Mouse (Mus musculus) heart, adult 2 months (tissue): ENCODE measurements around the gene Scnn1a. TPM values are rescaled to one million over a fixed set of nuclear protein-coding genes. Genes with fewer than 3 reads are reported as not detected.
A peak's percentile ranks its signal among the peaks of the same experiment; 100 is the strongest.

Experiments
- DNase-seq, 2 experiments: peaks; one replicate each; pipeline ENCODE4 v3.0.0; 2021
- H3K27ac ChIP-seq: fragments of 200-600 bp; 2 replicates; pipeline ENCODE4 v1.8.1; 2022
- H3K27me3 ChIP-seq: fragments of 200-500 bp; 2 replicates; pipeline ENCODE4 v1.6.1; 2012; ENCODE audit warnings: mild to moderate bottlenecking, low read length, inconsistent platforms, mixed read lengths; ENCODE audit not compliant: control insufficient read depth, insufficient read depth
- H3K36me3 ChIP-seq: fragments of 200-500 bp; 2 replicates; pipeline ENCODE4 v1.6.1; 2012; ENCODE audit warnings: low read length, inconsistent platforms; ENCODE audit not compliant: control insufficient read depth, insufficient read depth
- H3K4me1 ChIP-seq: fragments of 200-500 bp; 2 replicates; pipeline ENCODE4 v1.6.1; 2011; ENCODE audit warnings: low read length; ENCODE audit not compliant: control insufficient read depth, insufficient read depth
- H3K4me3 ChIP-seq: fragments of 200-600 bp; 2 replicates; pipeline ENCODE4 v1.8.1; 2022
- H3K79me2 ChIP-seq: fragments of 200-500 bp; replicated peaks from 2 replicates; pipeline ENCODE4 v1.6.1; 2012; ENCODE audit warnings: mild to moderate bottlenecking, inconsistent platforms, low read length, moderate library complexity, mixed read lengths; ENCODE audit not compliant: control insufficient read depth, insufficient read depth
- H3K9ac ChIP-seq: fragments of 200-500 bp; 2 replicates; pipeline ENCODE4 v1.6.1; 2012; ENCODE audit warnings: low read depth, mild to moderate bottlenecking, control low read depth, inconsistent platforms, low read length, mixed read lengths
- CTCF ChIP-seq: fragments of 200-600 bp; IDR thresholded peaks from 2 replicates; pipeline ENCODE4 v1.8.1; 2022; ENCODE audit warnings: antibody characterized with exemption, mild to moderate bottlenecking, moderate library complexity
- EP300 ChIP-seq: fragments of 200-500 bp; IDR thresholded peaks from 2 replicates; pipeline ENCODE4 v1.6.1; 2011; ENCODE audit warnings: low read depth, low read length, control low read depth; ENCODE audit not compliant: insufficient read depth
- POLR2A ChIP-seq: fragments of 200-500 bp; IDR thresholded peaks from 2 replicates; pipeline ENCODE4 v1.6.1; 2011; ENCODE audit warnings: mild to moderate bottlenecking, low read depth, low read length, control low read depth; ENCODE audit not compliant: insufficient read depth
- WGBS: fragments of 180-500 bp; shearing (Covaris S2); methylation state at CpG from one replicate; pipeline ENCODE4 v1.1.7; 2018; 5-methylcytosine and 5-hydroxymethylcytosine counted together
- intact Hi-C: fragments of 180-260 bp; cut with DNase I; formaldehyde crosslinking; loops from one replicate; pipeline ENCODE4 v1.15.1; 2025
- polyA plus RNA-seq: library from polyadenylated mRNA; depleted of rRNA; stranded (reverse); fragments of >200 nt; gene quantifications from 2 replicates; pipeline ENCODE4 v1.2.3, GENCODE M21; 2012
- total RNA-seq, 2 experiments: library from RNA; stranded (reverse); gene quantifications; 2 replicates each; pipeline ENCODE4 v1.2.3; 2021

Scnn1a gene
- total and polyA plus RNA-seq, 3 experiments = 0.37 to 3.1 (median 0.75) TPM

GRCm38 (mm10) chr6:125353655-125354054 lies 33.2 kb downstream of the Scnn1a start:
- Histone ChIP-seq H3K4me1 (peaks cover 36% of the 10 kb centered on the region), H3K79me2 (no peaks in the 10 kb centered on the region), H3K4me3 (peak overlapping the region; percentile 48), H3K9ac (peak overlapping the region; percentile 27; the same call in 1 of the 2 replicates), H3K27ac (peak overlapping the region; percentile 91), H3K27me3 (no peaks in the 10 kb centered on the region), H3K36me3 (no peaks in the 10 kb centered on the region; the same call in 1 of the 2 replicates)
- TF ChIP-seq CTCF (no peak), POLR2A (no peak), EP300 (no peak)
- intact Hi-C loops = loop anchor here (1.0 kb wide), 1 partner anchor 40 kb away; the partner anchor contains the start of gene Ltbr
- WGBS = 47% methylated on average over 4 of the region's 4 CpGs
- no peak for DNase-seq

- H3K27me3 ChIP-seq = no peaks in the 10 kb centered on the region
- peak overlapping the region; percentile 33 for H3K9ac ChIP-seq
- H3K79me2 ChIP-seq = no peaks in the 10 kb centered on the region
- TF ChIP-seq POLR2A (peak; percentile 67), CTCF (no peak), EP300 (peak; percentile 61; the same call in 1 of the 2 replicates)
- no peaks in the 10 kb centered on the region; the same call in 1 of the 2 replicates for H3K36me3 ChIP-seq
- intact Hi-C loops = loop anchor here (1.0 kb wide), 1 partner anchor 41 kb away; the partner anchor contains the start of gene Ltbr
- DNase-seq = peak; percentile 80 to 87
- WGBS = 17% methylated on average over 14 of the region's 14 CpGs
- H3K27ac ChIP-seq = peak overlapping the region; percentile 91
- peak overlapping the region; percentile 48 for H3K4me3 ChIP-seq
- H3K4me1 ChIP-seq = peaks cover 35% of the 10 kb centered on the region
Measured at GRCm38 (mm10) chr6:125354352-125355151, 34.1 kb downstream of the Scnn1a start.

GRCm38 (mm10) chr6:125355197-125355741 lies 34.8 kb downstream of the Scnn1a start:
- intact Hi-C loops = no loop called here
- peaks cover 35% of the 10 kb centered on the region for H3K4me1 ChIP-seq
- H3K4me3 ChIP-seq = peak overlapping the region; percentile 48

DNA sequence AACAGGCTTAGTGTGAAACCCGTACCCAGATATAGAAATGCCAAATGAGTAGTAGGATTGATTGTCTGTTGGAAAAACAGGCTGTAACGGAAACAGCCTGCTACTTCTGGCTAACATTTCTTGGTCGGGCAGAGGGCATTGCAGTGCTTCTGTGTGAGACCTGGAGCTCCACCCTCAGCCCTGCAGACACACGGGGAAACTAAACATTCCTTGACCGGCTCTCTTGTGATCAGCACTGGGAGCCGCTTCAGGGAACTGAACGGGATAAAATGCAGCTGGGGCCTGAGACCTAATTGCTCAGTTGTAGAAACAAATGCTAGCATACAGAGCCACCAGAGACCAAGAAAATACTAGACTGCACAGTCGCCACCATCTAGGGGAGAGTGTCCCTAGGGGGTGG lies 35.8 kb downstream of the Scnn1a start:
- no peak overlapping the region for H3K9ac ChIP-seq
- TF ChIP-seq EP300 = no peak
- TF ChIP-seq POLR2A = 0 out of 2 replicates have a peak, but pooled peaks have one; percentile 13
- no peak for TF ChIP-seq CTCF
- H3K4me1 ChIP-seq = peaks cover 34% of the 10 kb centered on the region
- no peak overlapping the region for H3K4me3 ChIP-seq
- intact Hi-C loops = no loop called here
- H3K27me3 ChIP-seq = no peaks in the 10 kb centered on the region
- no peak for DNase-seq
- peak overlapping the region; percentile 91 for H3K27ac ChIP-seq
- 45% methylated on average over 8 of the region's 8 CpGs for WGBS
- H3K79me2 ChIP-seq = no peaks in the 10 kb centered on the region
- no peaks in the 10 kb centered on the region; the same call in 1 of the 2 replicates for H3K36me3 ChIP-seq

More at GRCm38 (mm10) chr6:125355197-125355741, 34.8 kb downstream of the Scnn1a start:
- Histone ChIP-seq H3K79me2 (no peaks in the 10 kb centered on the region), H3K9ac (peak overlapping the region; percentile 33), H3K27ac (peak overlapping the region; percentile 91), H3K36me3 (no peaks in the 10 kb centered on the region; the same call in 1 of the 2 replicates), H3K27me3 (no peaks in the 10 kb centered on the region)
- 20% methylated on average over 10 of the region's 10 CpGs for WGBS
- no peak for DNase-seq
- TF ChIP-seq POLR2A (no peak), EP300 (no peak), CTCF (no peak)

DNA sequence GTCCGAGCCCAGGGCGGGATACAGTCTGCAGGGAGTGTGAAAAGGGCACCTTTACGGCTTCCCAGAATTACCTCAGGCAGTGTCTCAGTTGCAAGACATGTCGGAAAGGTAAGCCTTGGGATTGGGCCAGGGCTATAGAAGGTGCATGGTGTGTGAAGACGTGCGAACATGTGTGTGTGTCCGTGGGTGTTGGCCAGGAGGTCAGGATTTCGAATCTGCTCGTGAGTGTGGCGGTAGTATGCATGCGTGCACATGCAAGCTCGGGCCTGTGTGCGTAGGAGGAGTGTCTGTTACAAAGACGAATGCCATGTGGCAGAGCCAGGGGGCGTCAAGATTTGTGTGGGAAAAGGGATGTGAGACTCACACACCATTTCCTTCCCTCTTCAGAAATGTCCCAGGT lies 36.9 kb downstream of the Scnn1a start:
- H3K4me3 ChIP-seq = no peak overlapping the region
- no peaks in the 10 kb centered on the region for H3K36me3 ChIP-seq
- WGBS = 76% methylated on average over 15 of the region's 15 CpGs
- TF ChIP-seq EP300 (no peak), POLR2A (no peak), CTCF (no peak)
- intact Hi-C loops = no loop called here
- no peak overlapping the region for H3K9ac ChIP-seq
- H3K4me1 ChIP-seq = peaks cover 26% of the 10 kb centered on the region
- H3K27me3 ChIP-seq = no peaks in the 10 kb centered on the region
- no peak overlapping the region for H3K27ac ChIP-seq
- H3K79me2 ChIP-seq = no peaks in the 10 kb centered on the region
- no peak for DNase-seq

- WGBS = 49% methylated on average over 9 of the region's 9 CpGs
- Histone ChIP-seq H3K36me3 (no peaks in the 10 kb centered on the region), H3K4me1 (peaks cover 11% of the 10 kb centered on the region), H3K79me2 (no peaks in the 10 kb centered on the region), H3K9ac (no peak overlapping the region), H3K4me3 (no peak overlapping the region), H3K27ac (no peak overlapping the region), H3K27me3 (no peaks in the 10 kb centered on the region)
- intact Hi-C loops = loop anchor here (5.0 kb wide), 1 partner anchor 143 kb away; the partner anchor contains the start of gene Vamp1
- TF ChIP-seq EP300 (no peak), POLR2A (no peak), CTCF (peak; percentile 35)
- no peak for DNase-seq
Measured at GRCm38 (mm10) chr6:125359999-125360398, 39.5 kb downstream of the Scnn1a start.
